Mouse (Mus musculus): Measurements from ENCODE around the gene Nucks1. TPM values are rescaled to one million over a fixed set of nuclear protein-coding genes. Genes with fewer than 3 reads are reported as not detected.
A peak's percentile ranks its signal among the peaks of the same experiment; 100 is the strongest.

Gene Nucks1
- polyA plus RNA-seq, 1 experiment from 2014 or later, result 69.7 TPM

DNA sequence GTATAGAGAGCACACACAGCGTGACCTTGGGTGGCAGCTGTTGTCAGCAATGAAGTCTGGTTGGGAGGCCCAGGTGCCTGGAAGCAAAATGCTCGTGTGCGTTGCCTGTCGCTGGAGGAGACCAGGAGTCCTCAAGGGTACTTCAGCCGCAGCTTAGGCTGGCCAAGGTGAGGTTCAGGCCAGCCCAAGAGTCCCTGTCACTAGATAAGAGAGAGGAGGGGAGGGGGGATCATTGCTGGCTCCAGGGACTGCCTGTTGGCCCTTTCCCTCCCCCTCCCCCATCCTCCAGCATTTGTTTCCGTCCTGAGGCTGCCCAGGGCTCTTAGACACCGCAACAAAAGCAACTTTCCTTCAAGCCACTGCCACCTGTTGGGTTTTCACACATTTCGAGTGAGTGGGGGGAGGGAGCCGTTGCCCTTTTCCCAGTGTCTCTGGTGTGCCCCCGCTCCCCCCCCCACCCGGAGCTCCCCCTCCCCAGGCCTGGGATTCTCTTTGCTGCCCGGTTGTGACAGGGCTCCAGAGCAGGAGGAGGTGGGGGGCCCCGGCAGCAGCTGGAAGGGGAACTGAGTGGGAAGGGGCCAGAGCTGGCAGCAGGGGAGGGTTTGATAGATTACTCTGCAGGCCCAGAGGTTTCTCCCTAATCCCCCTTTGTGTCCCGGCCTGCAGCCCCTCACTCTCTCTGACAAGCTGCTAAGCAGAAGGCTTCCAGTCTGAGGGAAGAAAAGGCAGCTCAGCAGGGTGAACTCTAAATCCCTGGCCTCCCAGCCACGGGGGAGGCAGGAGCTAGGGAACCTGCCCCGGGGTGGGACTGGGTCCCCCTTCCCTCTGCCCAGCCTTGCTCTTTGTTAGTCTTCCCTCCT is 60.6 kb downstream of the Nucks1 start:
- H3K27me3 ChIP-seq (replicated peaks), result no peaks in the 10 kb centered on the region
- H3K4me3 ChIP-seq (replicated peaks), result no peak overlapping the region
- no peaks in the 10 kb centered on the region for H3K9me3 ChIP-seq
- ATAC-seq, result no peak
- WGBS, result 25% methylated on average over 16 of the region's 16 CpGs
- H3K36me3 ChIP-seq, result no peaks in the 10 kb centered on the region
- H3K4me2 ChIP-seq (replicated peaks), result 0 out of 2 replicates have a peak overlapping the region, but pooled peaks have one; percentile 17
- H3K9ac ChIP-seq, result peak overlapping the region; percentile 17; the same call in 1 of the 2 replicates
- 0 out of 2 replicates have a peak overlapping the region, but pooled peaks have one; percentile 13 for H3K27ac ChIP-seq
- peaks cover 25% of the 10 kb centered on the region for H3K4me1 ChIP-seq (replicated peaks)

DNA sequence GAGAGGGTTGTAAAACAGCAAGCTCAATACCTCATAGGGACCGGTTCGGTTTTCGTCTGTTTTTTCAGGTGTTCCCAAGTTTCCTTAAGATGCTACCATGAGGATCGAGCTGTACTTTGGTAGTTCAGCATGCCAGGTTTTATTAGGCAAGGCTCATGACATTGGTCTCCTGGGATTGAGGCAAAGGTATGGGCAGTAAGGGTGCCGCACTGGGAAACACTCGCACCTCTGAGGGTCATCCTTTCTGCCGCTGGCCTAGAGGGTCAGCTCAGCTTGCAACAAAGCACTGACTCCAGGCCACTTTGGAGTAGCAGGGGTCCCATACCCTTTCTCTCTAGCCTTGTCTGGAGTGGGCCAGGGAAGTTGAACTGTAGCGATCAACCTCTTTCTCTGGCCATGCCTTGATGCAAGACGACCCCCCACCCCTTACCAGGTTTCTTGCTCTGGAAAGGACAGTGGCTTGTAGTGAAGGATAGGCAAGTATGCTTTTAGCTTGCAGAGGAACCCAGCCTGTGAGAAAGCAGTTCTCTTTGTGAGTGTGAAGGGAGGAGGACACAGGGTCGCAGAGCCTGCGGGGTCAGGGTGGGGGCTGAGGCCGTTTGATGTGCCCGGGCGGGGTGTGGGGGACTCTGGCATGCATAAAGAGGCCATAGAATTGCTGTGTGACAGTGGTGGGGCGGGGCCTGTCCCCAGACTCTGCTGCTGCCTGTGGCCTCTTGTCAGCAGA is 61.6 kb downstream of the Nucks1 start:
- H3K4me2 ChIP-seq (replicated peaks), result no peak overlapping the region
- no peak overlapping the region for H3K27ac ChIP-seq
- H3K36me3 ChIP-seq, result no peaks in the 10 kb centered on the region
- H3K4me3 ChIP-seq (replicated peaks), result no peak overlapping the region
- H3K4me1 ChIP-seq (replicated peaks), result peaks cover 25% of the 10 kb centered on the region
- no peaks in the 10 kb centered on the region for H3K27me3 ChIP-seq (replicated peaks)
- WGBS, result 38% methylated on average over 15 of the region's 15 CpGs
- no peaks in the 10 kb centered on the region for H3K9me3 ChIP-seq
- H3K9ac ChIP-seq, result no peak overlapping the region
- peak; percentile 64 for ATAC-seq

DNA sequence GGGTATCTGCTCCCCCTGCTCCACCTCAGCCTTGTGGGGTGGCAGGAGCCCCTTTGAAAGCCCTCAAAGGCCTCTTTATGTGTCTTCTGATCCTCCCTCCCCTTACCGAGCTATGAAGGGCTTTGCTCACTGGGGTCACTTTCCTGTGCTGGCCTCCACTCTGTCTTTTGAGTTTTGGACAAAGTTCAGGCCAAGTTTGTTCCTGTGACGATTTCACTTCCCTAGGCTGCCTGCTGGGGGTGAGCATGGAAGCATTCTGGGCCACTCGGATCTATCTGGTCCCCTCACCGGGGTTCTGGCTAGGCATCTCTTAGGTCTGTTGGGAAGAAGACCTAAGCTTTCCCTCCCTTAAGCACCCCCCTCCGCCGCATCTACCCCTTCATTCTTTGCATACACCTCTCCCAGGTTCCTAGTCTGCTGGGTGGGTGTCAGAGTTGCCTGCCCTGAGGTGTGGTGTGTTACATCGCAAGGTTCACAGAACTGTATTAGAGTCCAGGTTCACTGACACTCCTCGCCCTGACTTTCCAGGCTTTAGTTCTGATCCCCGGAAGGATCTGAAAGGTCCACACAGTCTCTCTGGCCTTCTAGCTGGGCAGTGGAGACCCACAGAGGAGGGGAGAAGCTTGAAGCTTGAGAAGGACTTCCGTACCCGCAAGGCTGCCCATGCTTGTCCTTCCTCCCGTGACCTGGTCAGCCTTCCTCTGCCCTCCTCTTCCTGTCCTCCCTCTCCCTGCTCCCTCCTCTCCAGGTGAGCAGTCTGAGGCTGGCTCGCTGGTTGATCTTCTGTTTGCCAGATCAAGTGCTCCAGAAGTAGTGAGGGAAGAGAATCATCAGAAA is 62.4 kb downstream of the Nucks1 start:
- H3K9me3 ChIP-seq, result no peaks in the 10 kb centered on the region
- no peaks in the 10 kb centered on the region for H3K36me3 ChIP-seq
- H3K27me3 ChIP-seq (replicated peaks), result no peaks in the 10 kb centered on the region
- H3K4me3 ChIP-seq (replicated peaks), result no peak overlapping the region
- peaks cover 25% of the 10 kb centered on the region for H3K4me1 ChIP-seq (replicated peaks)
- no peak overlapping the region for H3K27ac ChIP-seq
- 42% methylated on average over 13 of the region's 13 CpGs for WGBS
- H3K4me2 ChIP-seq (replicated peaks), result 0 out of 2 replicates have a peak overlapping the region, but pooled peaks have one; percentile 26
- ATAC-seq, result peak; percentile 18
- H3K9ac ChIP-seq, result no peak overlapping the region

DNA sequence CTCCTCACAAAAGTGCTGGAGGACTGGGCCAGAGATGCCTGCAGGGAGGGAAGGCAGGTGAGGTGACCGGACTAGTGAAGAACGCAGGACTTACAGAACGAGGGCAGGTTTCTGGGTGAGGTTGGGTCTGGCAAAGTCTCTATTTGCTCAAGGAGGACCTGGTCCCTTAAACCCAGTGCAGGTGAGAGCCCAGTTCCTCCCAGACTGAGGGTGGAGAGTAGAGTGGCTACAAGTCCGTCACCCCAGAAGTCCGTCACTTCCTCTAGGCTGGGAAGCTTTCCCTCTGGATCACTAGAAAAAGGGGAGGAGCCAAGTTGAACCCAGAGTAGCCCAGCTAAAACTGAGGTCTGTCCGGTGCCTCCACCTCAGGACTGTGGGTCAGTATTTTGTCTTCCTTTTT is 63.7 kb downstream of the Nucks1 start:
- Histone ChIP-seq H3K4me3 (replicated peaks) (no peak overlapping the region), H3K9ac (no peak overlapping the region), H3K9me3 (no peaks in the 10 kb centered on the region), H3K27me3 (replicated peaks) (no peaks in the 10 kb centered on the region), H3K4me1 (replicated peaks) (peaks cover 25% of the 10 kb centered on the region), H3K36me3 (no peaks in the 10 kb centered on the region), H3K4me2 (replicated peaks) (no peak overlapping the region), H3K27ac (no peak overlapping the region)
- ATAC-seq, result peak; percentile 60
- WGBS, result 57% methylated on average over 6 of the region's 6 CpGs

DNA sequence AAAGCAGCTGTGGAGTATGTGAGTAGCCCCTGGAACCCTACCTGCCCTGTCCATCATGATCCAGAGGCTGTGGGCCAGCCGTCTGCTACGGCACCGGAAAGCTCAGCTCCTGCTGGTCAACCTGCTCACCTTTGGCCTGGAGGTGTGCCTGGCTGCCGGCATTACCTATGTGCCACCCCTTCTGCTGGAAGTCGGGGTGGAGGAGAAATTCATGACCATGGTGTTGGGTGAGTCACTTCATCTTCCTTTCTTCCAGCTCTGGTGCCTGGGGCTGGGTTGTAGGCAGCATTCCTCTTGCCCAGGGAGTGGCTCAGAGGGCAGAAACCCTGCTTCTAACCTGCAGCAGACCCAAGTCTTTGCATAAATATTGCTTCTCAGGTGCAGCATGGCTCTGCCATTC is 66.6 kb downstream of the Nucks1 start:
- no peaks in the 10 kb centered on the region for H3K27me3 ChIP-seq (replicated peaks)
- H3K36me3 ChIP-seq, result no peaks in the 10 kb centered on the region
- H3K4me1 ChIP-seq (replicated peaks), result peaks cover 13% of the 10 kb centered on the region
- 87% methylated on average over 5 of the region's 5 CpGs for WGBS
- no peak overlapping the region for H3K4me3 ChIP-seq (replicated peaks)
- no peak for ATAC-seq
- no peak overlapping the region for H3K4me2 ChIP-seq (replicated peaks)
- H3K9me3 ChIP-seq, result no peaks in the 10 kb centered on the region
- H3K27ac ChIP-seq, result no peak overlapping the region
- no peak overlapping the region for H3K9ac ChIP-seq

DNA sequence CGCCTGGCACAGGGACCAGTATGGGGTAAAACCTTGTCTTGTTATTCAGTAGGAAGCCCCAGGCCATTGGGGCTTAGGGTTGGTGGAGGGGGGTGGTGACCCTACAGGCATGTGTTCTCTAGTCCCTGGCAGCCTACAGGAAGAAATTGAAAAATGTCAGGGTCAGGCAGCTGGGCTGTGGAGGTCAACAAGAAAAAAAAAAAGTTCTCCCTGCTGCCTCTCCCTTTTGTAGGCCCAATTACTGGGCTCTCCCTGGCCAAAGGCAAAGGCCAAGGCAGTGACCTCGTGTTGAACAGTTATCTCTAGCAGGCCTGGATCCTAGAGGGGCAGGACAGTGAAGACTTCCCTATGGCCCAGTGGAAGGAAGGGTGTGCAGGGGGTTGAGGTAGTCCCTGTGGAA is 70.1 kb downstream of the Nucks1 start:
- H3K9ac ChIP-seq, result no peak overlapping the region
- H3K27ac ChIP-seq, result no peak overlapping the region
- H3K27me3 ChIP-seq (replicated peaks), result no peaks in the 10 kb centered on the region
- WGBS, result 41% methylated on average over 2 of the region's 2 CpGs
- H3K4me1 ChIP-seq (replicated peaks), result no peaks in the 10 kb centered on the region
- no peak overlapping the region for H3K4me2 ChIP-seq (replicated peaks)
- H3K9me3 ChIP-seq, result no peaks in the 10 kb centered on the region
- no peak for ATAC-seq
- H3K36me3 ChIP-seq, result no peaks in the 10 kb centered on the region
- no peak overlapping the region for H3K4me3 ChIP-seq (replicated peaks)

DNA sequence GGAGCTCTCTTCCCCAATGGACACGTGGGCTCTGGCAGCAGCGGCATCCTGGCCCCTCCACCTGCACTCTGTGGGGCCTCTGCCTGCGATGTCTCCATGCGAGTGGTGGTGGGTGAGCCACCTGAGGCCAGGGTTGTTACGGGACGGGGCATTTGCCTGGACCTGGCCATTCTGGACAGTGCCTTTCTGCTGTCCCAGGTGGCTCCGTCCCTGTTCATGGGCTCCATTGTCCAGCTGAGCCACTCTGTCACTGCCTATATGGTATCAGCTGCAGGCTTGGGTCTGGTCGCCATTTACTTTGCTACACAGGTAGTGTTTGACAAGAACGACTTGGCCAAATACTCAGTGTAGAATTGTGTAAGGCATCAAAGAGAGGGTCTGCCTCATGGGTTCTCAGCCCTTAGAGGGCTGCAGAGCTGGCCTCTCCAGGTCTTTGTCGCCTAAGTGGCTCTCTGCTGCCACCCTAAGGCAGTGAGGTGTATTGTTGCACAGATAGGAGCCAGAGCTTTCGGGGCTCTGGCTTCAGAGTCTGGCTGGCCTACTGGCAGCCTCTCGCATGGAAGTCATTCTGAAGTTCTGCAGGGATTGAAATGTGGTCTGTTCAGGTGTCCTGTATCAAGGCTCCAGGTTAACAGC is 71.2 kb downstream of the Nucks1 start:
- ATAC-seq, result peak; percentile 78
- Histone ChIP-seq H3K27ac (no peak overlapping the region), H3K9me3 (no peaks in the 10 kb centered on the region), H3K4me2 (replicated peaks) (no peak overlapping the region), H3K36me3 (no peaks in the 10 kb centered on the region), H3K9ac (no peak overlapping the region), H3K27me3 (replicated peaks) (no peaks in the 10 kb centered on the region), H3K4me1 (replicated peaks) (no peaks in the 10 kb centered on the region), H3K4me3 (replicated peaks) (no peak overlapping the region)
- WGBS, result 53% methylated on average over 12 of the region's 12 CpGs

DNA sequence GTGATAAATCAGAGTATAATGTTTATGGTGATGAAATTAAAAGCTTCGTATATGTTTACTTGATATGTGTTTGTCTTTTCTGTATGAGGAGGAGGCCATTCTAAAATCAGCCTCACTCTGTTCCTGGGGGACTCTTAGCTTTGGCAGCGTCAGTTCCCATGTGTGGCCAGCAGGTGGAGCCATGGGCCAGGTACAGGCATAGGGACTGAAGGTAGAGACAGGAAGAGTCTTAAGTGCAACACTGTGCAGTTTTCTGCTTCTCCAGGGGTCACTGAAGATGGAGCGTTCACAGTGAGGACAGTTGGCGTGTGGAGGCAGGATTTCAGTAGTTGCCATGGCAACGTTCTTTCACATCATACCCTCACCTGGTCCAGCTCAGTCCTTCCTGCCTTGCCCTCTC is 72.6 kb downstream of the Nucks1 start:
- peak; percentile 42 for ATAC-seq
- H3K4me1 ChIP-seq (replicated peaks), result no peaks in the 10 kb centered on the region
- no peak overlapping the region for H3K27ac ChIP-seq
- H3K36me3 ChIP-seq, result no peaks in the 10 kb centered on the region
- H3K9me3 ChIP-seq, result no peaks in the 10 kb centered on the region
- no peak overlapping the region for H3K4me3 ChIP-seq (replicated peaks)
- H3K9ac ChIP-seq, result no peak overlapping the region
- no peaks in the 10 kb centered on the region for H3K27me3 ChIP-seq (replicated peaks)
- H3K4me2 ChIP-seq (replicated peaks), result no peak overlapping the region
- 7% methylated on average over 5 of the region's 5 CpGs for WGBS

DNA sequence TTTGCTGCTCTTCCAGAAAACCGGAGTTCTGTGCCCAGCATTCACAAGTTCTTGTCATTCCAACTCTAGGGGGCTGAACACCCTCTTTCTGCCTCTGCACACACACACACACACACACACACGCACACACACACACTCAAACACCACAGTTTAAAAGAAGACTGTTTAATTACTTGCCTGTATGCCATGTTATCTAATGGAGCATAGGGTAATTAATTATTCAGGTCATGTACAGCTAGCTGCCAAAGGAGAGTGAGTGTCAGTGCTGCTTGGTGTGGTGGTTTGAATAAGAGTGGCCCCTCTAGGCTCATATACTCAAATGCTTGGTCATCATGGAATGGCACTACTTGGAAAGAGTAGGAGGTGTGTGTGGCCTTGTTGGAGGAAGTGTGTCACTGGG is 73.5 kb downstream of the Nucks1 start:
- H3K9me3 ChIP-seq, result no peaks in the 10 kb centered on the region
- no peaks in the 10 kb centered on the region for H3K27me3 ChIP-seq (replicated peaks)
- no peak overlapping the region for H3K27ac ChIP-seq
- no peak overlapping the region for H3K4me3 ChIP-seq (replicated peaks)
- H3K36me3 ChIP-seq, result no peaks in the 10 kb centered on the region
- ATAC-seq, result no peak
- no peak overlapping the region for H3K9ac ChIP-seq
- 83% methylated on average over 2 of the region's 2 CpGs for WGBS
- H3K4me2 ChIP-seq (replicated peaks), result no peak overlapping the region
- no peaks in the 10 kb centered on the region for H3K4me1 ChIP-seq (replicated peaks)
